22 mouse cellular contexts compared by ENCODE assay signal in genomic region chr11:102494063-102494650, GRCm38 (mm10). TPM values are rescaled to one million over a fixed set of nuclear protein-coding genes. Genes with fewer than 3 reads are reported as not detected.
DNase-seq lines count a peak whose midpoint lies in the region; ATAC-seq lines count a peak whose summit lies in the region.
"Had no signal": no experiment of that assay in that cellular context is flagged by ENCODE, and none has a peak within 500 bp of the region (broad histone marks: within the 10 kb centered on the region; RNA-seq: fewer than 3 reads in every experiment).

No protein-coding gene starts in this region.

- H3K4me2 ChIP-seq in heart, embryonic 12.5 days = no peak overlapping the region
- H3K4me2 ChIP-seq: limb, embryonic 13.5 days; liver, embryonic 12.5 days; midbrain, embryonic 12.5 days had no signal

- no peak for ATAC-seq in heart, embryonic 12.5 days (ENCODE audit: insufficient number of reproducible peaks, low FRiP score)
- ATAC-seq: forebrain, embryonic 16.5 days; intestine, postnatal 0 days; liver, embryonic 12.5 days had no signal

- intact Hi-C loops in heart, postnatal 14 days (cut with DNase I) = no loop called here
- intact Hi-C loops in heart, postnatal 10 days (cut with DNase I) = no loop called here

- H3K27ac ChIP-seq in heart, embryonic 12.5 days (ENCODE audit: poor library complexity, severe bottlenecking) = peak overlapping the region; percentile 57; the same call in 1 of the 2 replicates
- H3K27ac ChIP-seq: embryonic facial prominence, embryonic 10.5 days; limb, embryonic 13.5 days; liver, embryonic 12.5 days; midbrain, embryonic 12.5 days had no signal

- peak; percentile 33 to 62 for DNase-seq in heart, adult 18-20 months
- DNase-seq in heart, postnatal 14 days = no peak
- DNase-seq in ES-CJ7 (ENCODE audit: low read depth, low spot score) = peak; percentile 30
- peak; percentile 38 to 43 for DNase-seq in heart, postnatal 10 days
- no peak for DNase-seq in urinary bladder, postnatal 25 days (ENCODE audit: low spot score)
- no peak for DNase-seq in left cerebral cortex, adult 9 months (ENCODE audit: low spot score in 2 of 2)
- DNase-seq: adrenal gland, postnatal 25 days; B cell, adult 2 months; cerebellum, adult 9-11 months; gastrocnemius, postnatal 36 days; kidney, postnatal 25 days; lung, adult 18-20 months; lung, postnatal 10 days had no signal

- no peaks in the 10 kb centered on the region for H3K27me3 ChIP-seq in heart, embryonic 12.5 days (replicated peaks)
- H3K27me3 ChIP-seq: CH12.LX; limb, embryonic 13.5 days; liver, embryonic 12.5 days; midbrain, embryonic 12.5 days had no signal

- WGBS in heart, embryonic 12.5 days = 63% methylated on average over 7 of the region's 7 CpGs

- peaks cover 50% of the 10 kb centered on the region for H3K36me3 ChIP-seq in heart, embryonic 12.5 days

- no peak overlapping the region for H3K4me3 ChIP-seq in heart, embryonic 12.5 days
- H3K4me3 ChIP-seq: embryonic facial prominence, embryonic 10.5 days; limb, embryonic 13.5 days; liver, embryonic 12.5 days; midbrain, embryonic 12.5 days had no signal

- no peaks in the 10 kb centered on the region for H3K9me3 ChIP-seq in heart, embryonic 12.5 days (replicated peaks)
- H3K9me3 ChIP-seq: embryonic facial prominence, embryonic 10.5 days; limb, embryonic 13.5 days; liver, embryonic 12.5 days; midbrain, embryonic 12.5 days had no signal

- no peak overlapping the region for H3K9ac ChIP-seq in heart, embryonic 12.5 days
- H3K9ac ChIP-seq: limb, embryonic 13.5 days; liver, embryonic 12.5 days; midbrain, embryonic 12.5 days had no signal

- H3K4me1 ChIP-seq in heart, embryonic 12.5 days (replicated peaks) = peaks cover 18% of the 10 kb centered on the region
- H3K4me1 ChIP-seq: embryonic facial prominence, embryonic 10.5 days; limb, embryonic 13.5 days; midbrain, embryonic 12.5 days had no signal

RNA-seq across cellular contexts. Expression of gene Itga2b, which starts 24.2 kb away (rescaled TPM):
- total RNA-seq in heart, adult 18-20 months (2021) = 1 to 10 TPM; 4.1 to 4.4 TPM
- 1 to 10 TPM; 3.1 to 3.3 TPM for total RNA-seq in heart, postnatal 14 days (2021)
- 16.5 and 22.5 TPM in 2 replicates for polyA plus RNA-seq in heart, embryonic 12.5 days (2016; fragmentation: Nextera tagmentation; extraction: Ambion mirVana)
- 1 to 10 TPM; 2.8 to 4.6 TPM for total RNA-seq in heart, postnatal 10 days (2021)

RNA-seq across cellular contexts. Expression of gene Fam171a2, which starts 46.7 kb away (rescaled TPM):
- 1 to 10 TPM; 3.4 to 4.8 TPM for total RNA-seq in heart, adult 18-20 months (2021)
- 10 to 100 TPM; 10.5 to 11.4 TPM for total RNA-seq in heart, postnatal 14 days (2021)
- 4.5 and 5.6 TPM in 2 replicates for polyA plus RNA-seq in heart, embryonic 12.5 days (2016; fragmentation: Nextera tagmentation; extraction: Ambion mirVana)
- total RNA-seq in heart, postnatal 10 days (2021) = 10 to 100 TPM; 20.0 to 23.8 TPM
- total RNA-seq: CH12.LX; neutrophil, adult 5-6 weeks had no signal

Comparison
In these comparisons a context has a peak if more than half of its experiments do, and no peak if none do; other contexts are left out.
1. DNase-seq: peak in heart, adult 18-20 months (2 of 2), ES-CJ7 (single experiment) and heart, postnatal 10 days (2 of 2); none in heart, postnatal 14 days (0 of 2), urinary bladder, postnatal 25 days (single experiment) and left cerebral cortex, adult 9 months (0 of 2).